Mouse (Mus musculus) liver (tissue): ENCODE data around the gene Ksr2.

ENCODE experiments used
- DNase-seq: peaks from one replicate; pipeline ENCODE4 v3.0.0-alpha.2; 2020; ENCODE audit warnings: mixed read lengths

The Ksr2 gene

GRCm38 (mm10) chr5:117486092-117486491 is 72.3 kb downstream of the Ksr2 start:
- no peak for DNase-seq

- no peak for DNase-seq
Measured at GRCm38 (mm10) chr5:117488155-117488554, 74.4 kb downstream of the Ksr2 start.

DNA sequence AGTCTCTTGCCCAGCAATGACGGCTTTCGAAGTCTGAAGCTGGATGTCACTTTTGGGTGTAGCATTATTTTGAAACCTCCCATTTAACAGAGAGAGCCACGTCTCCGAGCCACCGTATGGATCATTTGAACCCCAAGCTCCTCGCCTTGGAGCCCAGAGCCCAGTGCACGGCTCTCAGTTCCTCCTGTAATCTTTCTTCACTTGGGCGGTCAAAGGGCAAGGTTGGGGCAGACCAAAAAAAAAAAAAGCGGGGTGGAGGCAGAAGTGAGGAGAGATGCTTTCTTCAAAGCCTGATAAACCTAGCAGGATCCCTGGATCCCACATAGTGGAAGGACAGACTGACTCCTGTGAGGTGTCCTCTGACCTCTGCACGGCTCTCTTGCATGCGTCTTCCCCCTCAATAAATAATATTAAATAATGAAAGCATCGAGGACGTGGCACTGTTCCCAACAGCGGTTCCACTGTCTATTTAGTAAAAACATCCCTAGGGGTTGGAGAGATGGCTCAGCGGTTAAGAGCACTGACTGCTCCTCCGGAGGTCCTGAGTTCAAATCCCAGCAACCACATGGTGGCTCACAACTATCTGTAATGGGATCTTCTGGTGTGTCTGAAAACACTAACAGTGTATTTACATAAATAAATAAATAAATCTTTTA is 75.0 kb downstream of the Ksr2 start:
- no peak for DNase-seq

DNA sequence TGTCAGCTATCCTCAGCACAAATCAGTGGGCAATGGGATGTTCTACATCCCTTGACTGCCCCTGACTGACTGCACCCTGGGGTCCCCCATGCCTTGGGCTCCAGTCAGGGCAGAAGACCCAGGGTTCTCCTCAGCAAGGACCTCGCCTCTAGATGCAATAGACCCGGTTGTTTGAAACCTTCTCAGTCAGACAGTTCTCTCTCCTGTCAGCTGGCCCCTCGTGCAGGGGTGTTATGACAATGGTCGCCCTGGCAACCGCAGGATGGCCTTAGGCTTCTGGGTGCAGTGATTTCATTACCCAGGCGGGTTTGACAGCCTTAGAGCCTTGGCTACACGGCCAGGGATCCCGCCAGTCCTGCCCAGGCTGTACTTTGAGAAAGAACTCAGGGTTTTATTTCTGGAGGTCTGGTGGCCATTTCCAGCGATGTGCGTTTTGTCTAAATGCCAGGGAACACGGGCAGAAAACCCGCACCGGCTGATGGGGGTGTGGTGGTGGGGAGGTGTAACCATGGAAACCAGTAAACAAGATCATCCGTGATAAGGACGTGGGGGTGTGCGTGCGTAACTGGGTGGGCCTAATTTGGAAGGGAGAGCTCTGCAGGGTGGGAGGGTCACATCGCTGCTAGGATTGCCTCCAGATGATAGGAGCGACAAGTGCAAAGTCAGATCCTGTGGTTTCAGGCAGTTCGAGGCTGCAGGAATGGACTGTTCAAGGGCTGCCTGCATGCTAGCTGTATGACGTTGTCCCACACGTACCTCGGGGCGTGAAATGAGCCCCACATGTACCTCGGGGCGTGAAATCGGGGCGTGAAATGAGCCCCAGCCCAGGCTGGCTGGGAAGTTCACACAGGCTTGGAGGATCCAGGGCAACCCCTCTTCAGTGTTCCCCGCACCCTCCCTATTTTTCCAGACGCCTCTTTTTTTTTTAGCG is 79.4 kb downstream of the Ksr2 start:
- no peak for DNase-seq

GRCm38 (mm10) chr5:117493947-117494346 is 80.1 kb downstream of the Ksr2 start:
- DNase-seq = peak; percentile 42

DNA sequence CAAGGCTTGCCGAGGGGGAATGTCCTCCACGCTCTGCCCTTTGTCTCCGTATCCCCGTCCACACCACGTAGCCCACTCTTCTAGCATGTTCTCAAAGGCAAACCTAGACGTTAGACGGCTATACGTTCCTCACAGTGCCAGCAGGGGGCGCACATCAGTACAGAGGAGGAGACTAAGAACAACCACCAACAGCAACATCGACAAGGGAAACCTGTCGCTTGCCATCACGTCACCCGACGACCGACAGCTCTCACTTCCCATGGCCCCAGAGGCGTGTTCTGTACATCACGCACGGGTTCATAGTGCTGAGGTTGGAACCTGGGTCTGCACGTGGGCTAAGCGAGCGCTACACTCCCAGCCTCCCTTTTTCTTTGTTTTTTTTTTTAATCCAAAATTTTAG is 83.3 kb downstream of the Ksr2 start:
- peak; percentile 39 for DNase-seq

DNA sequence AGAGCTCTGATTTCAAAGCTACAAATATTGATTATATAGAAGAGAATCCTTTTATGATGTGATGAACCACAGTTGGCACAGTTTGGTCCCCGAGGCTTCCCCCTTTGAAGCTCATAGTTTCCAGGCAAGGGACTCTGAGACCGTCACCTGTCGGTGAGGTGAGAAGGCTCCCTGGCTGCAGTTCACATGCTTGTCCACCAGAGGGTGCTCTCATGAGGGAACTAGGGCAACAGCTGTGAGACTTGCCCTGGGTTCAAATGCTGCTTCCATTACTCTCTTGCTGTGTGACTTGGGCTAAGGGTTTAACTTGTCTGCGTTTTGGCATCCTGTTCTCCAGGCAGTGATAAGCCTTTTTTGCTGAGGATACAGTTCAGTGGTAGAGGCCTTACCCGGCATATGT is 88.8 kb downstream of the Ksr2 start:
- DNase-seq = no peak

- DNase-seq = no peak
Measured at GRCm38 (mm10) chr5:117504431-117504830, 90.6 kb downstream of the Ksr2 start.

DNA sequence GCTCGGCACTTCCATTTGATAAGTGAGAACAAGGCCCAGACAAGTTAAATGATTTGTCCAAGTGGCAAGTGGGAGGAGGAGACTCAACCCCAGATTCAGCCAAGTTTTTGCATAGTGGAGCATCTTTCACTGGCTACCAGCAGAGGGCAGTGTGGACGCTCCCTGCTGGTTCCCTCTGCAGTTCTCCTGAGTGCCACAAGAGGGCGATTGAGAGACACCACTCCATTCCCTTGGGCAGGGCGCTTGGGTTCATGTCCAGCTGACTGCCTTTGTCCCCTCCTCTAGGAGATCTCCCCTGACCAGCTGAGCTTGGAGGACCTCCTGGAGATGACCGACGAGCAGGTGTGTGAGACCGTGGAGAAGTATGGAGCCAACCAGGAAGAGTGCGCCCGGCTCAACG is 91.4 kb downstream of the Ksr2 start:
- DNase-seq = peak; percentile 58

DNA sequence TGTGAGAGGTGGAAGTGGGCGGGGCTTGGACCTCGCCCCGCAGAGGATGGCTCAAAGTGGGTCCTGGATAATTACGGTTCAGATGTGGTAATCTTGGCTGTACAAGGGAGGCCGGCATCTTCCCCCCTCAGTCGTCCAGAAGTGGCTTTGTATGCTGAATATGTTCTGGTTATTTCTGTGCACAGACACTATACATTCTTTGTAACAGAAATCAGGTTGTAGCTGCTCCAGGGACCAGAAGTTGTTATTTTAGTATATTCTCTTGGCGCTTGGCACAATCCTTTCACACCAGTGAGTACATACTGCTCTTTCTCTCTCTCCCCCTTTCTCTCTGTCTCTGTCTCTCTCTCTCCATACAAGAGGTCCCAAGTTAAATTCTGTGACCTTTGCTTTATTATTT is 92.0 kb downstream of the Ksr2 start:
- DNase-seq = no peak

GRCm38 (mm10) chr5:117506406-117506805 is 92.6 kb downstream of the Ksr2 start:
- DNase-seq = peak; percentile 55

DNA sequence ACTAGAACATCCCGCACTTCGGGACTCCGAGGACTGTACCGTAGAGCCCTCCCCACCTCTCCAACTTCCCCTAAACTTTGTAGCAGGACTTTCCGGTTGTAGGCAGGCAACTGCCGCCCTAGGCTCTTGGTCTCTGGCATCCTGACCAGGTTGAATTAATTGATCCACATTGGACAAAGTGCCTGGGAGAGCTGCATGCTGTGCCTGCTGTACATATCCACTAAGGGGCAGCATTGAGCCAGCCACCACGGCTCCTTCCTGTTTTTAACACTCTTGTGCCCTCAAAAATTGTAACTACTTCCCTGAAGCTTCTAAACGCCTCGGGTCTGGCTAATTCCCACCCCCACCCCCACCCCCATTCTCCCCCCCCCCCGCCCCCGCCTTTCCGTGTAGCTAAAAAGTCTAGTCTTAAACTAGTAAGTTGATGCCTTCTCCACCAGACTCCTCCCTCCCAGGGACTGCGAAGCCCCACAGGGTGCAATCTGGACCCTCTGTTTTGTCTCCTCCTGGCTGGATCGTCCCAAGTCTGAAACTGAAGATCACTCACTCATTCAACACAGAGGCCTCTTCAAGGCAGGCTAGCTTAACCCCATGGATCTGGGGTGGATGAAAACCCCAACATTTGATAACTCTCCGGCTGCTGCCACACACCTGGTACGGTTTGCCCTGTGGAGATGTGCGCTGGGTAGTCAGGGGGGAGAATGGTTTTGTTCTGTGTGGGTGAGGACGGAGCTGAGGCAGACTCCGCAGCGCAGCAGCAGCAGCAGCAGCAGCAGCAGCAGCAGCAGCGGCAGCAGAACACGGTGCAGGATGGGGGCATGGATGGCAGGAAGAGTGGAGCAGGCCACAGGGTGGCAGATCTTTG is 95.9 kb downstream of the Ksr2 start:
- peak; percentile 44 for DNase-seq

GRCm38 (mm10) chr5:117510864-117511263 is 97.1 kb downstream of the Ksr2 start:
- DNase-seq = no peak

DNA sequence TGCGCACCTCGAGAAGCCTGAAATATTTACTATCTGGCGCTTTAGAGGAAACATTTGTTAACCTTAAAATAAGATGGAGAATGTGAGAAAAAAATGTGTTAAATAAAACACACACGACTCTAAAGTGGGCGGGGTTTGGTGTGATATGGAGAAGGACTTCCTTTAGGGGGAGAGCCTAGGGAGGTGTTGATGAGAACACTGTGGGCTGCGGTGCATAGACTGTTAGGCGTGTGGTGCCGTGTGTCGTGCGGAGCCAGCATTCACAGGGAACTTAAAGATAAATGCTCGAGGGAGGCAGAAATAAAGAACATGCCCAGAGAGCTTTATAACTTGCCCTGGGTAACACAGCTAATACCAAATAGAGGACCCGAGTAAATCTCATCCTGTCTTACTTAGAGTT is 101.6 kb downstream of the Ksr2 start:
- no peak for DNase-seq

- no peak for DNase-seq
Measured at GRCm38 (mm10) chr5:117515861-117516260, 102.1 kb downstream of the Ksr2 start.

GRCm38 (mm10) chr5:117516597-117516996 is 102.8 kb downstream of the Ksr2 start:
- peak; percentile 58 for DNase-seq

DNA sequence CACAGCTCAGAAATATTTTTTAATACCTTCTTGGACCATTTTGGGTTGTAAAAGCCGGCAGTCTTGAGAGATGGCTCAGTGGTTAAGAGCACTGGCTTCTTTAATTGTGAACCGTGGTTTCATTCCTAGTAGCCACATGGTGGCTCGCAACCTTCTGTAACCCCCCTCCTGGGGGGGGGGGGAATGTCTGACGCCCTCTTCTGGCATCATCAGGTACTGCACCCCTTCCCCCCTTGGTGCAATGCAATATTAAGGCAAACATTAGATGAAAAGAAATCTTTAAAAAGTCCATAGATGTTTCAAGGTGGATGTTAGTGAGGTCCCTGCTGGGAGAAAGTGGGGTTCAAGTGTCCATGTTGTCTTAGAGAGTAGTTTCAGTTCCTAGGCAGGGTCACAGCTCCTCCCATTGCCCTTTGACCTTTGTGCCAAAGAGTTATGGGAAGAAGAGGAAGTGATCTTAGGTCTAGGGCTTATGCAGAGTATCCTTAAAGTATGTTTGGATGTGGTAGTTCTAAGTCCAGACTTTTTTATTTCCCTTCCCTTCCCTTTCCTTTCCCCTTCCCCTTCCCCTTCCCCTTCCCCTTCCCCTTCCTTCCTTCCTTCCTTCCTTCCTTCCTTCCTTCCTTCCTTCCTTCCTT is 106.2 kb downstream of the Ksr2 start:
- no peak for DNase-seq

DNA sequence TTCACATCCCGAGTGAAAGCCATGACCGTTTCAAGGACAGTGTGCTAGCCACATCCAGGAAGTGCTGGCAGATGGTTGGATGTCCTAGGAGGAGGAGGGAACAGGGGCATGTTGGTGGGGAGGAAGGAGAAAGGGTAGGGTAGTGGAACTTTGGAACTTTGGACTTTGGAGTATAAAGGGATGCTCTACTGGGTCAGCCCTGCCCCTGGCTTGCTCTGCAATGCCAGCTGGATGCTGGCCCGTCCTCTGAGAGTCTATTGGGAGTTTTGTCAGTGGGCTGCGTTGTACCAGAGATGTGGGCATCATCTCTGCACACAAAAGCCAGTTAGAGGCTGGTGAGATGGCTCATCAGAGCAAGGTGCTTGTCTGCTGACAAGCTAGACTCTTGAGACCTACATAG is 107.4 kb downstream of the Ksr2 start:
- no peak for DNase-seq

DNA sequence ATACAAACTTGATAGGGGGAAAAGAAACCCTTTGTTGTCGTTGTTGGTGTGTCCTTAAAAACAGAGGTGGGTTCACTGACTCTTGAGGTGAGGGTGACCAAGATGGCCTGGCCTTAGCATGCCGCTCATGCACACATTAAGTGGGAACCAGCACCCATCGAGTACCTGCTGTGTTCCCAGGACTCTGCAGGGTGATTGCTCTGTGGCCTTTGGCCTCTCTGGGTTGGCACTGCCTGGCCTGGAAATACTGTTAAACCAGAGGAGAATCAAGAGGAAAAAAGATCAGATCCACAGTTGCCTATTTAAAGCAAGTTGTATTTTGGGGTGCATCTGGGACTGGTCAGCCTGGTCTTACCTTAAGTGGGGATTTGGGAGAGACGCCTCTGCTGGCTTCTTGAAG is 107.9 kb downstream of the Ksr2 start:
- DNase-seq = no peak

DNA sequence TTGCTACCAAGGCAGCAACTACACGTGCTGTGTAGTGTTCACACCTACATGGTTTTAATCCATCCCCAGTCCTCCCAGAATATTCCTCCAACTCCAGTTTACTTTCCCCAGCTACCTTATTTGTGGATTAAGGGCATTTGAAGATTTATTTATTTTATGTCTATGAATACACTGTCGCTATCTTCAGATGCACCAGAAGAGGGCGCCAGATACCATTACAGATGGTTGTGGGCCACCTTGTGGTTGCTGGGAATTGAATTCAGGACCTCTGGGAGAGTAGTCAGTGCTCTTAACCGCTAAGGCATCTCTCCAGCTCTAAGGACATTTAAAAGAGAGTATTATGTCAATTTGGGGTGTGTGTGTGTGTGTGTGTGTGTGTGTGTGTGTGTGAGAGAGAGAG is 108.7 kb downstream of the Ksr2 start:
- no peak for DNase-seq

GRCm38 (mm10) chr5:117523010-117523409 is 109.2 kb downstream of the Ksr2 start:
- DNase-seq = no peak

DNA sequence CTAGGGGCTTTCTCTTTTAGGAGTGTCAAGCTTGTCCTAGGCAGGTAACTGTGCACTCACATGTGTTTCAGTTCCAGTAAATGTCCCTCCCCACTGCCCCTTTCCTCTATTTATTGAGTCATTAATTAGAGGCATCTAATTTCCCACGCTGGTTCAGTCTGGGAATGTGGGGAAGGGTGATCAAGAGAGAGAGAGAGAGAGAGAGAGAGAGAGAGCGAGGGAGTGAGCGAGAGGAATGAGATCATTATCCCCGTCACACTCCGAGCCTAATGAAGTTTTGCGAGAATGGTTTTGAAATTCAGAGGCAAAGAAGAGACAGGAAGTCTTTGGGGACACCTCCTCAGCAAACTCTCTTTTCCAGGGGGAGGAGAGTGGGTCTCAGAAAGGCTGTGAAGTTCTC is 117.2 kb downstream of the Ksr2 start:
- DNase-seq = no peak

DNA sequence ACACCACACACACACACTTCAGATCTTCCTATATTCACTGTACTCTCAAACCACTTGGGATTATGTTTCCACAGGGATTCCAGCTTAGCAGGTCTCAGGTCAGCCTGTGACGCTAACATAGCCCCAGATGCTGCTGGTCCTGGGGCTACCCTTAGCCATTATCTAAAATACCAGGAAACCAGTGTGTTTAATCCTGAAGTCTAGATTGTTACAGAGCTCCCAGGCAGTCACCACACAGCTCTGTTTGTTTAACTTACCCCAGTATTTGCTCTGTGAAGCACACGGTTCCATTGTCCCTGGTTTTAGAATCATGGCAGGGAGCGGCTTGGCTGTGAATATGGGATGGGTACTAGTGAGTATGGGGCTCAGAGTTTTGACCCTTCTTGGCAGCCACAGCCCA is 125.4 kb downstream of the Ksr2 start:
- DNase-seq = no peak
